Mouse (Mus musculus): ENCODE measurements around the gene Eps8l2. TPM values are rescaled to one million over a fixed set of nuclear protein-coding genes. Genes with fewer than 3 reads are reported as not detected.

The Eps8l2 gene
- 10 to 100 TPM in 1 of 2 experiments, 1 to 10 TPM in 1; 3.1 to 15.7 TPM for total RNA-seq (2021)
- long read RNA-seq, experiment 1, partial matches to known transcripts = 1 of 4 reads
- long read RNA-seq, experiment 1, other reads (novel, unspliced or antisense) = 2 of 4 reads
- long read RNA-seq, experiment 2, transcript Eps8l2-201 (21 exons, 3,191 nt) = major isoform, 19 of 31 reads
- long read RNA-seq, experiment 2, partial matches to known transcripts = 2 of 31 reads
- long read RNA-seq, experiment 2, other reads (novel, unspliced or antisense) = 6 of 31 reads

DNA sequence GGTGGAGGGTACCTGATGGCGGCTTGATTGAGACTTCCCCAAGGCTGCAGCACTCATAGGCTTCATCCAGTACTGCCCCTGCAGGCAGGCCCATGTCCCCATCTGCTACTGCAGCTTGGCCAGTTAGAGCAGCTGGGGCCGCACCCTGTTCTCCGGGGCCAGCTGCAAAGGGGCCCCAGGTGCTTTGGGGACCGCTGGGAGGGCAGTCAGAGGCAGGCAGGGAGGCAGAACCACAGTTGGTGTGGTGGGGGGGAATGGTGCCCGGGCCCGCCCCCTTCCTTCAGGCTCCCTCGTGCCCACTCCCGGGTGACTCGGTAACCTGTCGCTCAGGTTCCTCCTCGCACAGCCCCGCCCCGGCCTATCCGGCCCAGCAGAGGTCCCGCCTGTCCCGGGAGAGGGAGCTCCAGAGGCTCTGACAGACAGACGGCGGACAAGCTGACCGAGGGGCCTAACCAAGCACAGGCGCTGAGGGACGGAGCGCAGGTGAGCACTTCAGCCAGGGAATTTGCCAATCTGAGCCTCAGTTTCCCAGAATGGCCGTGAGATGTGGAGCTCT lies at the start of gene Eps8l2:
TSS of gene Eps8l2 (plus strand) at position 305 of the 556 bp plus-strand sequence.
- DNase-seq (ENCODE audit: low spot score in 2 of 2) = no peak

GRCm38 (mm10) chr7:141291921-141292582 lies 46.6 kb upstream of the Eps8l2 start, which contains the start of gene Drd4:
Drd4 (plus strand) TSS chr7:141292006.
- DNase-seq (ENCODE audit: low spot score in 2 of 2) = no peak

DNA sequence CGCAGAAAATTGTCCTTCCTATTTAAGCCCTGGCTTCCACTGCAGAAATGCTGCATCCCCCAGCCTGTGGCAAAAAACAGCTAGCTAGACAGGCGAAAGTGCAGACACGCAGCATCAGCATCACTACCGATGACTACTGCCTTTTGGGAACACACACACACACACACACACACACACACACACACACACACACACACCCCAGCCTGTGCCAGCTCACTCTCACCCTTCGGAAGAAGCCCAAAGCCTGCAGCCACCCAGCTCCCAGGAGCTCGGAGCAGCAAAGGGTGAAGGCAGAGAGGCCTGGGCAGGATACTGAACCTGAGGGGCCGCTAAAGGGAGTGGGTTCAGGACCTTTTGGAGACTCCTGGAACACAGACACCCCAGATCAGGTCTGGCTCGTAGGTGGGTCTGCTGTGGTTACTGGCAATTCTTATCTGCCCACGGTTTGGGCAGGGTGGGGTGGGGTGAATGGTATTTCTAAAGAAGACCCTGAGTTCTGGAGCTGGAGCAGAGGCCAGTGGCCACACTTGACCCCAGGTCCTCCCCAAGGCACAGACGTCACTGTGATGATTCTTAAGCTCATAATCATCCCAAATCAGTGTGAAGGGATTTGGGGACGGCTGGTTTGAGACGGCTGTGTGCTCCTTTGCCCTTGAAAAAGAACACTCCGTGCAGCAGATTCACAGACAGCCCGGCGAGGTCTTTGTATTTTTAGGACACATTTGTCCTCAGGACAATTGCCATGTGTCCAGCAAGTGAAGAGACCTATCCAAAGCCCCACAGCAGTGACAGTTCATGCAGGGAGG lies 45.9 kb upstream of the Eps8l2 start:
- no peak for DNase-seq (ENCODE audit: low spot score in 2 of 2)

DNA sequence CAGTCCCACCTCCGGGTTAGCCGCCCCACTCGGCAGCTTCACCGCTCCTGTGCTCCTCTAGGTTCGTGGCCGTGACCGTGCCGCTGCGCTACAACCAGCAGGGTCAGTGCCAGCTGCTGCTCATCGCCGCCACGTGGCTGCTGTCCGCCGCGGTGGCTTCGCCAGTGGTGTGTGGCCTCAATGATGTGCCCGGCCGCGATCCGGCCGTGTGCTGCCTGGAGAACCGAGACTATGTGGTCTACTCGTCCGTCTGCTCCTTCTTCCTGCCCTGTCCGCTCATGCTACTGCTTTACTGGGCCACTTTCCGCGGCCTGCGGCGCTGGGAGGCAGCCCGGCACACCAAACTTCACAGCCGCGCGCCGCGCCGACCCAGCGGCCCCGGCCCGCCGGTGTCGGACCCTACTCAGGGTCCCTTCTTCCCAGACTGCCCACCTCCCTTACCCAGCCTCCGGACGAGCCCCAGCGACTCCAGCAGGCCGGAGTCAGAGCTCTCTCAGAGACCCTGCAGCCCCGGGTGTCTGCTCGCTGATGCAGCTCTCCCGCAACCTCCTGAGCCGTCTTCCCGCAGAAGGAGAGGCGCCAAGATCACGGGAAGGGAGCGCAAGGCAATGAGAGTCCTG lies 44.7 kb upstream of the Eps8l2 start:
- no peak for DNase-seq (ENCODE audit: low spot score in 2 of 2)

GRCm38 (mm10) chr7:141294479-141294878 lies 44.2 kb upstream of the Eps8l2 start:
- DNase-seq (ENCODE audit: low spot score in 2 of 2) = no peak

GRCm38 (mm10) chr7:141297926-141298650 lies 40.6 kb upstream of the Eps8l2 start:
- DNase-seq (ENCODE audit: low spot score in 2 of 2) = no peak

DNA sequence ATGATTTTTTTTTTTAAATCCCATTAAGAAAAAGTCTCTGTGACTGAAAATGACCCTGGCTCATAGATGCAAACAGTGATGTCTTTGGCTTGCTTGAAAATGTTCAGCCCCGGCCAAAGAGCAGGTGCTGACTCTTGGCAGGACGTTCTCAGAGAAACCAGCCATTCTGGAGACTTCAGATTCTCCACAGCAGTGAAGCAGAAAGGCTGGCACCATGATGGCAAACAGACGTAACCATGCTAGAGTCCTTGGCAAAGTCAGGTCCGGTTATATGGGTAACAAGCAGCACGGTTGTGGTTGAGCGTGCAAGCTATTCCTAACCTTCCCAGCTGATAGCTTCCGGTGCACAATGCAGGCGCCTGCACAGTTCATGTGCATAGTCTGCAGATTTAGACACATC lies 39.5 kb upstream of the Eps8l2 start:
- no peak for DNase-seq (ENCODE audit: low spot score in 2 of 2)

DNA sequence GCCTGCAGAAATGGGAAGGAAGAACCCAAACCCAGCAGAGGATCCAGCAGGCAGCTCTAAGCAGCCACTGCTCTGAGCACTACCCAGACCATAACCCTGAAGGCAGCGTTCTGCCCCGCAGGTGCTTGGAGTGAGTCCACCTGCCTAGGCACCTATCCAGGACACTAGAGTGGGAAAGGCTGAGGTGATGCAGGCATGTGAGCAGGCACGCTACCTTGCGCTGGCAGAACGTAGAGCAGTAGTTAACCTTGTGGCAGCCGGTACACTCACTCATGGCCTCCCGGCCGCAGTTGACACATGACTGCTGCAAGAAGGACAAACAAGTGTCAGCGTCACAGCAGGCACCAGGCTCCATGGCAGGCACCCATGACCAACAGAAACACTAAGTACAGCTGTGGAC lies 37.3 kb upstream of the Eps8l2 start:
- no peak for DNase-seq (ENCODE audit: low spot score in 2 of 2)

DNA sequence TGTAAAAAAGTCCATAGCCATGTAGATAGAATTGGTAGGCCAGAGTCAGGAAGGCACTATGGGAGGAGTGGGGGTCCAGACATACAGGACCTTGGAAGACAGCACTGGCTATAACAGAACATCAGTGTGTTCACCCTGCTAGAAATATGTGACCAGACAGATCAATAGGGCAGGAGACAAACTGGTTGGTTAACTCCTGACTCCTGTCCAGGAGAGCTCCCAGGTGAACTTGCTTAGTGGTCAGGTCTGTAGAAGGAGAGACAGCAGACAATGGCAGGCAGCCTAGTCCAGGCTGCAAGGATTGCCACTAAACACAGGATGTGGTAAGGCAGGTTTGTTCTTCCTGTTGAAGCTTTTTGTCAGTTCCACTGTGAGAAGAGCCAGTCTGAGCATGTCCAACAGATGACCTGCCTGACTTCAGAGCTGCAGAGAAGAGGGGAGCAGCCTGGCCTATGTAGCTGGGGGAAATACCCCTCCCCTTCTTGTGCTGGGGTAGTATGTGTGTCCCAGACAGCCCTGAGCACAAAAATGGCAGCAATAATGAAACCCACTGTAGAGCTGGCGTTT lies 35.9 kb upstream of the Eps8l2 start:
- DNase-seq (ENCODE audit: low spot score in 2 of 2) = no peak

GRCm38 (mm10) chr7:141304537-141304936 lies 34.1 kb upstream of the Eps8l2 start:
- no peak for DNase-seq (ENCODE audit: low spot score in 2 of 2)

GRCm38 (mm10) chr7:141314416-141314815 lies 24.3 kb upstream of the Eps8l2 start:
- no peak for DNase-seq (ENCODE audit: low spot score in 2 of 2)

DNA sequence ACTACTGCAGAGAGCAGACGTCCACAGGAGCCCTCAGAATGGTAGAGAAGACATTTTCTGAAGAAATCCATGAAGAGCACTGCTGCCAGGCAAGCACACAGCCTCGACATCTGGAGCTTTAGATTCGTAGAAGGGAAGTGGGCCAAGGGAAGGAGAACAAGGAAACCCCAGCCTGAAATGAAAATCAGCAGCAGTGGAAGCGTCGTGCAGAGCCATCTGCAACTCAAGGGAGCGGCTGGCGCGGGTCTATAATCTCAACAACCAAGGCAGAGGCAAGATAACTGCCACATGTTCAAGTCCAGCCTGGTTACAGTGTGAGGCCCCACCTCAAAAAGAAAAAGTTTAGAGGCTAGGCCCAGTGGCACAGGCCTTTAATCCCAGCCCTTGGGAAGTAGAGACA lies 23.6 kb upstream of the Eps8l2 start:
- no peak for DNase-seq (ENCODE audit: low spot score in 2 of 2)

- no peak for DNase-seq (ENCODE audit: low spot score in 2 of 2)
These were observed 22.7 kb upstream of the Eps8l2 start for GRCm38 (mm10) chr7:141315974-141316373.

GRCm38 (mm10) chr7:141317619-141318132 lies 21.0 kb upstream of the Eps8l2 start:
- DNase-seq (ENCODE audit: low spot score in 2 of 2) = no peak

DNA sequence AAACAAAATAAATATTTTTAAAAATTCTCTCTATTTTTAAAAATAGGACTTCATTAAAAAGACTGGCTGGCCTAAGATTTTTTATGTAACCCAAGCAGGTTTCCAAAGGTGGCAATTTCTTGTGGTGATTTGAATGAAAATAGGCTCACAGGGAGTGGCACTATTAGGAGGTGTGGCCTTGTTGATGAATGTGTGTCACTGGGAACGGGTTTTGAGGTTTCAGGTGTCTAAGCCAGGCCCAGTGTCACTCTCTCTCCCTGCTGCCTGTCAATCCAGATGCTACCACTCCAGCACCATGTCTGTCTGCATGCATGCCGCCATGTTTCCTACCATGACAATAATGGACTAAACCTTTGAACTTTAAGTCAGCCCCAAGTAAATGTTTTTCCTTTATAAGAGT lies 19.2 kb upstream of the Eps8l2 start:
- DNase-seq (ENCODE audit: low spot score in 2 of 2) = no peak

DNA sequence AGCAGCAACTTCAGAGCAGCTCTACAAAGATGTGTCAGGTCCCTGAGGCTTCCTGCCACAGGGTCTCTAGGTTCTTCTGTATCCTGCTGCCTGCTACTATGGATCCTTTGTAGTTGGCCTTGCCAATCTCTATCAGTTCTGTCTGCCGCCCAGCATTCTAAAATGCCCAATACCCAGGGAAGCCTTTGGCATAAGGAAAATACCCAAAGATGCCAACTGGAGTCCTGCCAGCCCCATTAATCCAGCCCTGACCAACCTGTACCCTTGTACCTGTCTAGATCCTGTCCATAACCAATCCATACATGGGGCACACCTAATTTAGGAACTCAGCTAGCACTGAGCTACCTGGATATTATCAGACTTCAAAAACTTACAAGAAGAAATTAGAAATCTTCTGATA lies 14.0 kb upstream of the Eps8l2 start:
- no peak for DNase-seq (ENCODE audit: low spot score in 2 of 2)

DNA sequence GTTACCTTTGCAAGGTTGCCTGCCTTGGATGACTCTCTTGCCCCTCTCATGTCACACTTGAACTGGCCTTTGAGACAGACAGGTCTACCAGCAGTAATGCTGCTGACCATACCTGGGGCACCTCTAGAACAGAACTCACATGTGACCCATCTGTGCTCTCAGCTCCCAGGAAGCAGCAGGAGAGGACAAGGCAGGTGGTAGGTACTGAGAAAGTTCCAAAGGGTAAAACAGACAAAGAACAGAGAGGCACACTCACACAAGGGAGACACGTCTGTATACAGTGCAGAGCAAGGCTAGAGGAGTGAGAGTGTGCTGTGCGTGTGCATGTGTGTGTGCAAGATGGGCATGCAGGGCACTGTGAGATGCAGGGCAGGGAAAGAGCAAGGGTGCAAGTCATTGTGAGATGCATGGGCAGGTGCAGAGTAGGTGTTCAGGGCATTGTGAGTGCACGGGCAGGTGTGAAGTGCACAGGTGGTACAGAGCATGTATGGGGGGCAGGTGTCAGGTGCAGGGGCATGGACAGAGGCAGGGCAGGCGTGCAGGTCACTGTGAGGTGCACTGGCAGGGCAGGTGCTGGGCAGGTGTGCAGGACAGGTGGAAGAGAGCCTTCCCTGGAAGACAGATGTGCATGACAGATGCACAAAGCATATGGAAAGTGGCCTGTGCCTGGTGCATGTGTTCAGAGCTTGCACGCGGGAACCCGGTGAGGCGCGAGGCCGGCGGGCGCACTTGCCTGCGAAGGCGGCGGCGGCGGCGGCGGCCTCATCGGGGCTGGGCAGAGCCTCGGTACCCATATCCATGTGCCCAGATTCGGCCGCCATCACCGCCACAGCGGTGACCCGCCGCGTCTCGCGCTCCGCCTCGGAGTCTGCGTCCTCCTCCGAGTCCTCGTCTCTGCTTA lies 11.9 kb upstream of the Eps8l2 start:
- DNase-seq (ENCODE audit: low spot score in 2 of 2) = no peak

- DNase-seq (ENCODE audit: low spot score in 2 of 2) = peak; percentile 98 to 99
These were observed 11.0 kb upstream of the Eps8l2 start, which contains the start of the genes Deaf1 and Tmem80 for GRCm38 (mm10) chr7:141327469-141328372. Deaf1 (minus strand) TSS chr7:141327690. Tmem80 (plus strand) TSS chr7:141327739.

Measured in adrenal gland, postnatal 4 days (tissue).